Mouse (Mus musculus) CD8-positive naive resting alpha-beta T cell, adult 57 days (primary cell): ENCODE results near the gene Stat4. TPM values are rescaled to one million over a fixed set of nuclear protein-coding genes. Genes with fewer than 3 reads are reported as not detected.

Experiments
- total RNA-seq: library from RNA; stranded (reverse); gene quantifications from one replicate; pipeline ENCODE4 v1.2.4, GENCODE M21; 2023

Stat4 gene
- total RNA-seq, result 132 TPM

DNA sequence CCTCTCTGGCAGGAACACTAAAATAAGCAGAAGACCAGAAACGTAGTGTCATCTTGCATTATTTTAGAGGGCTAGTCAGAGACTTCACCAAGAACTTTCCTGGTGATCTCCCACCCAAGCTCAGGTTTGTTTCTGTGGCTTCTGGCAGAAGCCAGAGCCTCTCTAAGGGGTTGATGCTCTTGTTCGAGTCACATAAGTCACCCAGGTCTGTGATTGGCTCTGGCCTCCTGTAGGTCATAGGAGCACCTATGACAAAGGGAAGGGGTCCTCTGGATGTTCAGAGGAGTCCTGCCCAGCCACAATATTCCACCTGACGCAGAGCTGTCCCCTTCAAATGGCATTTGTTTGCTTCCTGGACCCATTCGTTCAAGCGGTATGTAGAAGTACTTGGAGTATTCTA is at the start of gene Stat4:
Gene Stat4, plus strand, starts transcription at position 301 of the 400 bp plus-strand sequence.

GRCm38 (mm10) chr1:52118860-52119591 is 132.1 kb downstream of the Stat4 start, which contains the start of gene Stat1:
TSS of gene Stat1 (plus strand) at chr1:52119440.

Other genes starting within 250 kb of the Stat4 start
- gene Myo1b, start 71.1 kb upstream of the Stat4 start, total RNA-seq, result 0.64 TPM
- 275 TPM for gene Stat1, start 132.3 kb downstream of the Stat4 start, total RNA-seq
- 230 TPM for gene Gls, start 246.1 kb downstream of the Stat4 start, total RNA-seq